Comparison of ENCODE assay signal across 8 mouse cellular contexts in genomic region chr12:12580763-12581178, GRCm38 (mm10).
DNase-seq lines count a peak whose midpoint lies in the region; ATAC-seq lines count a peak whose summit lies in the region.

No protein-coding gene starts in this region.

- no peaks in the 10 kb centered on the region for H3K36me3 ChIP-seq in embryonic facial prominence, embryonic 13.5 days
- no peaks in the 10 kb centered on the region for H3K36me3 ChIP-seq in lung, embryonic 15.5 days

- peak; percentile 53 for ATAC-seq in embryonic facial prominence, embryonic 13.5 days (ENCODE audit: insufficient number of reproducible peaks, insufficient read depth, low FRiP score, low TSS enrichment, low read depth)
- ATAC-seq in lung, embryonic 15.5 days (ENCODE audit: borderline replicate concordance, extremely low read depth, low FRiP score, low TSS enrichment): peak; percentile 31; the same call in 1 of the 2 replicates

- peak overlapping the region; percentile 46 for H3K4me2 ChIP-seq in embryonic facial prominence, embryonic 13.5 days
- peak overlapping the region; percentile 20 for H3K4me2 ChIP-seq in lung, embryonic 15.5 days

- intact Hi-C loops in heart, postnatal 36 days (cut with DNase I): no loop called here
- intact Hi-C loops in left cerebral cortex, postnatal 4 days (cut with DNase I): no loop called here
- intact Hi-C loops in left cerebral cortex, postnatal 36 days (cut with DNase I): no loop called here

- no peaks in the 10 kb centered on the region for H3K9me3 ChIP-seq in embryonic facial prominence, embryonic 13.5 days
- no peaks in the 10 kb centered on the region for H3K9me3 ChIP-seq in lung, embryonic 15.5 days

- H3K27me3 ChIP-seq in embryonic facial prominence, embryonic 13.5 days: no peaks in the 10 kb centered on the region
- no peaks in the 10 kb centered on the region for H3K27me3 ChIP-seq in lung, embryonic 15.5 days

- WGBS in embryonic facial prominence, embryonic 13.5 days: 9% methylated on average over 8 of the region's 8 CpGs
- 19% methylated on average over 8 of the region's 8 CpGs for WGBS in lung, embryonic 15.5 days

- no peak overlapping the region for H3K4me3 ChIP-seq in embryonic facial prominence, embryonic 13.5 days
- H3K4me3 ChIP-seq in lung, embryonic 15.5 days: no peak overlapping the region

- H3K27ac ChIP-seq in embryonic facial prominence, embryonic 13.5 days: no peak overlapping the region
- peak overlapping the region; percentile 53 for H3K27ac ChIP-seq in lung, embryonic 15.5 days

- H3K9ac ChIP-seq in embryonic facial prominence, embryonic 13.5 days: no peak overlapping the region
- no peak overlapping the region for H3K9ac ChIP-seq in lung, embryonic 15.5 days

- H3K4me1 ChIP-seq in embryonic facial prominence, embryonic 13.5 days: peaks cover 56% of the 10 kb centered on the region
- H3K4me1 ChIP-seq in lung, embryonic 15.5 days: peaks cover 17% of the 10 kb centered on the region

- peak; percentile 1 for DNase-seq in heart, adult 8-10 months (ENCODE audit: low spot score)
- no peak for DNase-seq in heart, postnatal 36 days
- DNase-seq in retina, postnatal 1 day: peak; percentile 65
- no peak for DNase-seq in left cerebral cortex, postnatal 4 days
- no peak for DNase-seq in right cerebral cortex, postnatal 10 days (ENCODE audit: low spot score in 2 of 2)
- DNase-seq in left cerebral cortex, postnatal 36 days (ENCODE audit: low spot score in 2 of 2): no peak

Comparison
In these comparisons a context has a peak if more than half of its experiments do, and no peak if none do; other contexts are left out.
1. DNase-seq: peak in heart, adult 8-10 months (single experiment) and retina, postnatal 1 day (single experiment); none in heart, postnatal 36 days (0 of 2), left cerebral cortex, postnatal 4 days (single experiment), right cerebral cortex, postnatal 10 days (0 of 2) and left cerebral cortex, postnatal 36 days (0 of 2).